In genomic region chr11:98392034-98392433, GRCm38 (mm10) we compare ENCODE assay signal across 13 mouse cellular contexts. TPM values are rescaled to one million over a fixed set of nuclear protein-coding genes. Genes with fewer than 3 reads are reported as not detected.
DNase-seq lines count a peak whose midpoint lies in the region; ATAC-seq lines count a peak whose summit lies in the region.
"Had no signal": no experiment of that assay in that cellular context is flagged by ENCODE, and none has a peak within 500 bp of the region (broad histone marks: within the 10 kb centered on the region; RNA-seq: fewer than 3 reads in every experiment).

No protein-coding gene starts in this region.

- no peaks in the 10 kb centered on the region for H3K9me3 ChIP-seq in heart, embryonic 15.5 days (replicated peaks)
- no peaks in the 10 kb centered on the region for H3K9me3 ChIP-seq in lung, embryonic 15.5 days
- no peaks in the 10 kb centered on the region for H3K9me3 ChIP-seq in intestine, embryonic 16.5 days (ENCODE audit: control insufficient read depth, low read length)
- H3K9me3 ChIP-seq in stomach, embryonic 16.5 days (replicated peaks; ENCODE audit: control insufficient read depth, low read length), result no peaks in the 10 kb centered on the region
- H3K9me3 ChIP-seq: hindbrain, embryonic 13.5 days had no signal

- H3K27me3 ChIP-seq in heart, embryonic 15.5 days, result peaks cover 11% of the 10 kb centered on the region; the same call in 1 of the 2 replicates
- peaks cover 26% of the 10 kb centered on the region for H3K27me3 ChIP-seq in lung, embryonic 15.5 days
- H3K27me3 ChIP-seq in intestine, embryonic 16.5 days (replicated peaks; ENCODE audit: control insufficient read depth, insufficient read depth, low read length), result peaks cover 6% of the 10 kb centered on the region; the same call in 1 of the 2 replicates
- H3K27me3 ChIP-seq in stomach, embryonic 16.5 days (ENCODE audit: control insufficient read depth, insufficient read depth, low read length), result peaks cover 12% of the 10 kb centered on the region; the same call in 1 of the 2 replicates

- H3K4me1 ChIP-seq in heart, embryonic 15.5 days (replicated peaks), result peaks cover 74% of the 10 kb centered on the region
- peaks cover 63% of the 10 kb centered on the region for H3K4me1 ChIP-seq in lung, embryonic 15.5 days
- H3K4me1 ChIP-seq in intestine, embryonic 16.5 days (ENCODE audit: control insufficient read depth, insufficient read depth, low read length), result peaks cover 37% of the 10 kb centered on the region
- H3K4me1 ChIP-seq in stomach, embryonic 16.5 days (ENCODE audit: control insufficient read depth, insufficient read depth, low read length), result peaks cover 36% of the 10 kb centered on the region

- H3K4me2 ChIP-seq in heart, embryonic 15.5 days, result 0 out of 2 replicates have a peak overlapping the region, but pooled peaks have one; percentile 37
- H3K4me2 ChIP-seq in lung, embryonic 15.5 days, result no peak overlapping the region
- H3K4me2 ChIP-seq in intestine, embryonic 16.5 days (ENCODE audit: low read depth, low read length), result no peak overlapping the region
- H3K4me2 ChIP-seq in stomach, embryonic 16.5 days (ENCODE audit: low read depth, low read length), result peak overlapping the region; percentile 27; the same call in 1 of the 2 replicates
- H3K4me2 ChIP-seq: hindbrain, embryonic 13.5 days had no signal

- no peak for DNase-seq in heart, postnatal 25 days (ENCODE audit: low spot score)
- DNase-seq in lung, postnatal 10 days, result no peak
- DNase-seq: cerebellum, adult 2 months; gastrocnemius, adult 2 months; kidney, postnatal 10 days; right cerebral cortex, postnatal 25 days had no signal

- H3K4me3 ChIP-seq in heart, embryonic 15.5 days, result no peak overlapping the region
- no peak overlapping the region for H3K4me3 ChIP-seq in lung, embryonic 15.5 days
- H3K4me3 ChIP-seq in intestine, embryonic 16.5 days (ENCODE audit: low read length), result no peak overlapping the region
- H3K4me3 ChIP-seq in stomach, embryonic 16.5 days (replicated peaks; ENCODE audit: low read length), result no peak overlapping the region
- H3K4me3 ChIP-seq: gastrocnemius, adult 2 months; hindbrain, embryonic 13.5 days had no signal

- H3K27ac ChIP-seq in heart, embryonic 15.5 days, result peak overlapping the region; percentile 98
- H3K27ac ChIP-seq in lung, embryonic 15.5 days, result peak overlapping the region; percentile 78
- peak overlapping the region; percentile 85 for H3K27ac ChIP-seq in intestine, embryonic 16.5 days (ENCODE audit: low read length)
- peak overlapping the region; percentile 93 for H3K27ac ChIP-seq in stomach, embryonic 16.5 days (ENCODE audit: low read length)
- H3K27ac ChIP-seq: hindbrain, embryonic 13.5 days had no signal

- H3K9ac ChIP-seq in heart, embryonic 15.5 days, result peak overlapping the region; percentile 26
- H3K9ac ChIP-seq in lung, embryonic 15.5 days, result no peak overlapping the region
- H3K9ac ChIP-seq in intestine, embryonic 16.5 days (ENCODE audit: low read depth, low read length), result peak overlapping the region; percentile 50; the same call in 1 of the 2 replicates
- H3K9ac ChIP-seq in stomach, embryonic 16.5 days (ENCODE audit: low read length), result peak overlapping the region; percentile 39; the same call in 1 of the 2 replicates
- H3K9ac ChIP-seq: hindbrain, embryonic 13.5 days had no signal

- ATAC-seq in heart, embryonic 15.5 days (replicated peaks; ENCODE audit: insufficient number of reproducible peaks, insufficient read depth, low FRiP score, low read depth), result no peak
- no peak for ATAC-seq in lung, embryonic 15.5 days (ENCODE audit: borderline replicate concordance, extremely low read depth, low FRiP score, low TSS enrichment)
- no peak for ATAC-seq in intestine, embryonic 16.5 days
- peak; percentile 21; the same call in 1 of the 2 replicates for ATAC-seq in stomach, embryonic 16.5 days (ENCODE audit: insufficient read depth, low FRiP score)
- ATAC-seq in megakaryocyte-erythroid progenitor cell, adult 5-6 weeks (replicated peaks; ENCODE audit: low FRiP score, low TSS enrichment, poor library complexity, severe bottlenecking), result no peak

- 10% methylated on average over 8 of the region's 8 CpGs for WGBS in heart, embryonic 15.5 days
- WGBS in lung, embryonic 15.5 days, result 10% methylated on average over 7 of the region's 8 CpGs
- 13% methylated on average over 6 of the region's 8 CpGs for WGBS in intestine, embryonic 16.5 days
- 10% methylated on average over 6 of the region's 8 CpGs for WGBS in stomach, embryonic 16.5 days

- intact Hi-C loops in heart, postnatal 25 days (cut with DNase I), result no loop called here

- no peaks in the 10 kb centered on the region for H3K36me3 ChIP-seq in heart, embryonic 15.5 days
- H3K36me3 ChIP-seq in lung, embryonic 15.5 days, result no peaks in the 10 kb centered on the region
- H3K36me3 ChIP-seq in intestine, embryonic 16.5 days (ENCODE audit: control insufficient read depth, insufficient read depth, low read length), result no peaks in the 10 kb centered on the region
- no peaks in the 10 kb centered on the region for H3K36me3 ChIP-seq in stomach, embryonic 16.5 days (ENCODE audit: control insufficient read depth, insufficient read depth, low read length)

RNA-seq across cellular contexts. Expression of gene Pnmt, which starts 5.8 kb away (rescaled TPM):
- 0.52 and 0.57 TPM in 2 replicates for polyA plus RNA-seq in heart, embryonic 15.5 days (2015; fragmentation: Nextera tagmentation; extraction: Ambion mirVana)
- 1 to 10 TPM; 1.3 to 1.7 TPM for total RNA-seq in heart, postnatal 25 days (2021)
- 0.12 TPM in 1 of 2 replicates, not detected in the other for polyA plus RNA-seq in lung, embryonic 15.5 days (2015; fragmentation: Nextera tagmentation; extraction: Ambion mirVana)
- 0.16 TPM in 1 of 2 replicates, not detected in the other for polyA plus RNA-seq in intestine, embryonic 16.5 days (2015; fragmentation: Nextera tagmentation; extraction: Ambion mirVana)
- 0.15 TPM in 1 of 2 replicates, not detected in the other for polyA plus RNA-seq in stomach, embryonic 16.5 days (2015; fragmentation: Nextera tagmentation; extraction: Ambion mirVana)
- not detected in 2 replicates for total RNA-seq in megakaryocyte-erythroid progenitor cell, adult 5-6 weeks (2014; fragmentation: Nextera tagmentation)
- not detected in 2 replicates for total RNA-seq in megakaryocyte-erythroid progenitor cell, adult 5-6 weeks (2017)
- polyA plus RNA-seq: forebrain, embryonic 11.5 days had no signal

RNA-seq across cellular contexts. Expression of gene Pgap3, which starts 8.3 kb away (rescaled TPM):
- polyA plus RNA-seq in heart, embryonic 15.5 days (2015; fragmentation: Nextera tagmentation; extraction: Ambion mirVana), result 17.0 and 19.3 TPM in 2 replicates
- 1 to 10 TPM; 8.4 to 9.3 TPM for total RNA-seq in heart, postnatal 25 days (2021)
- polyA plus RNA-seq in lung, embryonic 15.5 days (2015; fragmentation: Nextera tagmentation; extraction: Ambion mirVana), result 13.0 and 14.7 TPM in 2 replicates
- polyA plus RNA-seq in intestine, embryonic 16.5 days (2015; fragmentation: Nextera tagmentation; extraction: Ambion mirVana), result 19.5 and 20.4 TPM in 2 replicates
- 16.4 and 17.0 TPM in 2 replicates for polyA plus RNA-seq in stomach, embryonic 16.5 days (2015; fragmentation: Nextera tagmentation; extraction: Ambion mirVana)
- 6.4 and 10.6 TPM in 2 replicates for total RNA-seq in megakaryocyte-erythroid progenitor cell, adult 5-6 weeks (2014; fragmentation: Nextera tagmentation)
- total RNA-seq in megakaryocyte-erythroid progenitor cell, adult 5-6 weeks (2017), result 1.6 and 5.4 TPM in 2 replicates

RNA-seq across cellular contexts. Expression of gene Tcap, which starts 8.4 kb away (rescaled TPM):
- 154 and 158 TPM in 2 replicates for polyA plus RNA-seq in heart, embryonic 15.5 days (2015; fragmentation: Nextera tagmentation; extraction: Ambion mirVana)
- 1,000 to 10,000 TPM; 1,084 to 2,520 TPM for total RNA-seq in heart, postnatal 25 days (2021)
- 5.1 and 7.5 TPM in 2 replicates for polyA plus RNA-seq in lung, embryonic 15.5 days (2015; fragmentation: Nextera tagmentation; extraction: Ambion mirVana)
- polyA plus RNA-seq in intestine, embryonic 16.5 days (2015; fragmentation: Nextera tagmentation; extraction: Ambion mirVana), result 0.28 TPM in 1 of 2 replicates, not detected in the other
- 0.57 and 9.3 TPM in 2 replicates for polyA plus RNA-seq in stomach, embryonic 16.5 days (2015; fragmentation: Nextera tagmentation; extraction: Ambion mirVana)
- not detected in 2 replicates for total RNA-seq in megakaryocyte-erythroid progenitor cell, adult 5-6 weeks (2014; fragmentation: Nextera tagmentation)
- not detected in 2 replicates for total RNA-seq in megakaryocyte-erythroid progenitor cell, adult 5-6 weeks (2017)
- polyA plus RNA-seq: forebrain, embryonic 11.5 days had no signal

RNA-seq across cellular contexts. Expression of gene Erbb2, which starts 20.2 kb away (rescaled TPM):
- 36.1 and 44.2 TPM in 2 replicates for polyA plus RNA-seq in heart, embryonic 15.5 days (2015; fragmentation: Nextera tagmentation; extraction: Ambion mirVana)
- 1 to 10 TPM; 7.7 to 9.2 TPM for total RNA-seq in heart, postnatal 25 days (2021)
- polyA plus RNA-seq in lung, embryonic 15.5 days (2015; fragmentation: Nextera tagmentation; extraction: Ambion mirVana), result 37.2 and 39.4 TPM in 2 replicates
- polyA plus RNA-seq in intestine, embryonic 16.5 days (2015; fragmentation: Nextera tagmentation; extraction: Ambion mirVana), result 33.8 and 37.5 TPM in 2 replicates
- polyA plus RNA-seq in stomach, embryonic 16.5 days (2015; fragmentation: Nextera tagmentation; extraction: Ambion mirVana), result 52.1 and 62.2 TPM in 2 replicates
- total RNA-seq in megakaryocyte-erythroid progenitor cell, adult 5-6 weeks (2014; fragmentation: Nextera tagmentation), result not detected in 2 replicates
- not detected in 2 replicates for total RNA-seq in megakaryocyte-erythroid progenitor cell, adult 5-6 weeks (2017)

RNA-seq across cellular contexts. Expression of gene Stard3, which starts 33.9 kb away (rescaled TPM):
- polyA plus RNA-seq in heart, embryonic 15.5 days (2015; fragmentation: Nextera tagmentation; extraction: Ambion mirVana), result 33.9 and 40.5 TPM in 2 replicates
- 10 to 100 TPM; 19.7 to 24.9 TPM for total RNA-seq in heart, postnatal 25 days (2021)
- polyA plus RNA-seq in lung, embryonic 15.5 days (2015; fragmentation: Nextera tagmentation; extraction: Ambion mirVana), result 45.2 and 52.5 TPM in 2 replicates
- polyA plus RNA-seq in intestine, embryonic 16.5 days (2015; fragmentation: Nextera tagmentation; extraction: Ambion mirVana), result 44.8 and 44.9 TPM in 2 replicates
- polyA plus RNA-seq in stomach, embryonic 16.5 days (2015; fragmentation: Nextera tagmentation; extraction: Ambion mirVana), result 43.9 and 51.8 TPM in 2 replicates
- total RNA-seq in megakaryocyte-erythroid progenitor cell, adult 5-6 weeks (2014; fragmentation: Nextera tagmentation), result 11.9 and 28.5 TPM in 2 replicates
- 10.6 and 18.2 TPM in 2 replicates for total RNA-seq in megakaryocyte-erythroid progenitor cell, adult 5-6 weeks (2017)

Comparison
In these comparisons a context has a peak if more than half of its experiments do, and no peak if none do; other contexts are left out.
1. H3K4me2 ChIP-seq: peak in heart, embryonic 15.5 days (single experiment) and stomach, embryonic 16.5 days (single experiment); none in lung, embryonic 15.5 days (single experiment) and intestine, embryonic 16.5 days (single experiment).
2. RNA of gene Tcap, which starts 8.4 kb away (polyA plus RNA-seq): 154 to 158 TPM in heart, embryonic 15.5 days; 0.57 to 9.3 TPM in stomach, embryonic 16.5 days, 5.1 to 7.5 TPM in lung, embryonic 15.5 days and 0.28 TPM in intestine, embryonic 16.5 days; every median in the first group is over 10 times any median in the second.
3. Peak in every context shown above with its lines, with median percentiles within 50 percentile points of each other: H3K27ac ChIP-seq.